Mouse (Mus musculus): ENCODE data around the gene Slc1a5. TPM values are rescaled to one million over a fixed set of nuclear protein-coding genes. Genes with fewer than 3 reads are reported as not detected.

Slc1a5 gene
- polyA plus RNA-seq, 1 experiment, result 101 TPM

GRCm38 (mm10) chr7:16841078-16841477 is 59.9 kb downstream of the Slc1a5 start:
- no peaks in the 10 kb centered on the region for H3K9me3 ChIP-seq (replicated peaks; ENCODE audit: control insufficient read depth, insufficient read depth, low read length, poor library complexity, severe bottlenecking)
- no peak for TF ChIP-seq CTCF (IDR thresholded peaks at IDR 0.05; ENCODE audit: low read depth, low read length)
- TF ChIP-seq POLR2A (IDR thresholded peaks at IDR 0.05; ENCODE audit: insufficient read depth, low read length), result no peak
- no peak for TF ChIP-seq EP300 (IDR thresholded peaks at IDR 0.05; ENCODE audit: insufficient read depth, low read depth, low read length)
- H3K27me3 ChIP-seq (ENCODE audit: control insufficient read depth, insufficient read depth, low read length, poor library complexity, severe bottlenecking), result no peaks in the 10 kb centered on the region
- H3K4me3 ChIP-seq (ENCODE audit: low read depth, low read length), result no peak overlapping the region
- H3K4me1 ChIP-seq (ENCODE audit: control insufficient read depth, insufficient read depth, low read length), result peaks cover 2% of the 10 kb centered on the region
- no peak overlapping the region for H3K27ac ChIP-seq (ENCODE audit: insufficient read depth, low read length)
- H3K9ac ChIP-seq (ENCODE audit: low read depth, poor library complexity, severe bottlenecking), result no peak overlapping the region
- H3K36me3 ChIP-seq (ENCODE audit: control insufficient read depth, insufficient read depth, low read length, poor library complexity, severe bottlenecking), result peaks cover 11% of the 10 kb centered on the region

GRCm38 (mm10) chr7:16841561-16842560 is 60.7 kb downstream of the Slc1a5 start:
- Histone ChIP-seq H3K4me3 (ENCODE audit: low read depth, low read length) (no peak overlapping the region; the same call in 1 of the 2 replicates), H3K27me3 (ENCODE audit: control insufficient read depth, insufficient read depth, low read length, poor library complexity, severe bottlenecking) (no peaks in the 10 kb centered on the region), H3K9ac (ENCODE audit: low read depth, poor library complexity, severe bottlenecking) (no peak overlapping the region), H3K27ac (ENCODE audit: insufficient read depth, low read length) (no peak overlapping the region), H3K36me3 (ENCODE audit: control insufficient read depth, insufficient read depth, low read length, poor library complexity, severe bottlenecking) (peaks cover 11% of the 10 kb centered on the region), H3K9me3 (replicated peaks; ENCODE audit: control insufficient read depth, insufficient read depth, low read length, poor library complexity, severe bottlenecking) (no peaks in the 10 kb centered on the region), H3K4me1 (ENCODE audit: control insufficient read depth, insufficient read depth, low read length) (peaks cover 2% of the 10 kb centered on the region)
- TF ChIP-seq POLR2A (IDR thresholded peaks at IDR 0.05; ENCODE audit: insufficient read depth, low read length) (no peak), CTCF (IDR thresholded peaks at IDR 0.05; ENCODE audit: low read depth, low read length) (no peak), EP300 (IDR thresholded peaks at IDR 0.05; ENCODE audit: insufficient read depth, low read depth, low read length) (no peak)

- no peaks in the 10 kb centered on the region for H3K9me3 ChIP-seq (replicated peaks; ENCODE audit: control insufficient read depth, insufficient read depth, low read length, poor library complexity, severe bottlenecking)
- peaks cover 8% of the 10 kb centered on the region for H3K36me3 ChIP-seq (ENCODE audit: control insufficient read depth, insufficient read depth, low read length, poor library complexity, severe bottlenecking)
- TF ChIP-seq POLR2A (IDR thresholded peaks at IDR 0.05; ENCODE audit: insufficient read depth, low read length), result peak; percentile 28
- TF ChIP-seq EP300 (IDR thresholded peaks at IDR 0.05; ENCODE audit: insufficient read depth, low read depth, low read length), result no peak
- TF ChIP-seq CTCF (IDR thresholded peaks at IDR 0.05; ENCODE audit: low read depth, low read length), result no peak
- peaks cover 2% of the 10 kb centered on the region for H3K4me1 ChIP-seq (ENCODE audit: control insufficient read depth, insufficient read depth, low read length)
- peak within 1 kb of the TSS; percentile 51 for H3K9ac ChIP-seq (ENCODE audit: low read depth, poor library complexity, severe bottlenecking)
- peak within 1 kb of the TSS; percentile 71 for H3K4me3 ChIP-seq (ENCODE audit: low read depth, low read length)
- no peaks in the 10 kb centered on the region for H3K27me3 ChIP-seq (ENCODE audit: control insufficient read depth, insufficient read depth, low read length, poor library complexity, severe bottlenecking)
- no peak within 1 kb of the TSS for H3K27ac ChIP-seq (ENCODE audit: insufficient read depth, low read length)
Observed at GRCm38 (mm10) chr7:16842645-16843063, 61.5 kb downstream of the Slc1a5 start, which contains the start of gene Prkd2. Gene Prkd2, plus strand, starts transcription at chr7:16842902.

- no peaks in the 10 kb centered on the region for H3K27me3 ChIP-seq (ENCODE audit: control insufficient read depth, insufficient read depth, low read length, poor library complexity, severe bottlenecking)
Observed at GRCm38 (mm10) chr7:16843441-16844171, 62.5 kb downstream of the Slc1a5 start.

GRCm38 (mm10) chr7:16844696-16845071 is 63.5 kb downstream of the Slc1a5 start:
- no peak overlapping the region for H3K4me3 ChIP-seq (ENCODE audit: low read depth, low read length)
- H3K9me3 ChIP-seq (replicated peaks; ENCODE audit: control insufficient read depth, insufficient read depth, low read length, poor library complexity, severe bottlenecking), result no peaks in the 10 kb centered on the region
- H3K36me3 ChIP-seq (ENCODE audit: control insufficient read depth, insufficient read depth, low read length, poor library complexity, severe bottlenecking), result no peaks in the 10 kb centered on the region
- TF ChIP-seq POLR2A (IDR thresholded peaks at IDR 0.05; ENCODE audit: insufficient read depth, low read length), result no peak
- no peak for TF ChIP-seq EP300 (IDR thresholded peaks at IDR 0.05; ENCODE audit: insufficient read depth, low read depth, low read length)
- no peak for TF ChIP-seq CTCF (IDR thresholded peaks at IDR 0.05; ENCODE audit: low read depth, low read length)
- no peak overlapping the region for H3K27ac ChIP-seq (ENCODE audit: insufficient read depth, low read length)
- peaks cover 2% of the 10 kb centered on the region for H3K4me1 ChIP-seq (ENCODE audit: control insufficient read depth, insufficient read depth, low read length)
- no peaks in the 10 kb centered on the region for H3K27me3 ChIP-seq (ENCODE audit: control insufficient read depth, insufficient read depth, low read length, poor library complexity, severe bottlenecking)
- 0 out of 2 replicates have a peak overlapping the region, but pooled peaks have one; percentile 10 for H3K9ac ChIP-seq (ENCODE audit: low read depth, poor library complexity, severe bottlenecking)

More at GRCm38 (mm10) chr7:16843441-16844171, 62.5 kb downstream of the Slc1a5 start:
- H3K9ac ChIP-seq (ENCODE audit: low read depth, poor library complexity, severe bottlenecking), result peak overlapping the region; percentile 51
- no peak for TF ChIP-seq POLR2A (IDR thresholded peaks at IDR 0.05; ENCODE audit: insufficient read depth, low read length)
- no peak overlapping the region for H3K27ac ChIP-seq (ENCODE audit: insufficient read depth, low read length)
- no peaks in the 10 kb centered on the region for H3K36me3 ChIP-seq (ENCODE audit: control insufficient read depth, insufficient read depth, low read length, poor library complexity, severe bottlenecking)
- peaks cover 2% of the 10 kb centered on the region for H3K4me1 ChIP-seq (ENCODE audit: control insufficient read depth, insufficient read depth, low read length)
- H3K9me3 ChIP-seq (replicated peaks; ENCODE audit: control insufficient read depth, insufficient read depth, low read length, poor library complexity, severe bottlenecking), result no peaks in the 10 kb centered on the region
- H3K4me3 ChIP-seq (ENCODE audit: low read depth, low read length), result peak overlapping the region; percentile 71
